Mouse (Mus musculus) limb, embryonic 12.5 days (tissue): ENCODE measurements around the gene Lrmp. TPM values are rescaled to one million over a fixed set of nuclear protein-coding genes. Genes with fewer than 3 reads are reported as not detected.

ENCODE experiments used
- ATAC-seq: fragments of 200-750 bp; cut with Nextera tagmentation; 2 replicates; pipeline ENCODE4 v1.8.0; 2017; ENCODE audit warnings: low read depth, moderate TSS enrichment; ENCODE audit not compliant: insufficient number of reproducible peaks, insufficient read depth, low FRiP score, low TSS enrichment
- H3K27ac ChIP-seq: fragments of 300-500 bp; sonication (generic); 2 replicates; pipeline ENCODE4 v1.5.1; 2016; ENCODE audit warnings: mild to moderate bottlenecking, moderate library complexity
- H3K27me3 ChIP-seq: fragments of 300-500 bp; sonication (generic); 2 replicates; pipeline ENCODE4 v1.6.1; 2016; ENCODE audit warnings: mild to moderate bottlenecking, moderate library complexity
- H3K36me3 ChIP-seq: fragments of 300-500 bp; sonication (generic); 2 replicates; pipeline ENCODE4 v1.6.1; 2016; ENCODE audit warnings: mild to moderate bottlenecking, moderate library complexity
- H3K4me1 ChIP-seq: fragments of 300-500 bp; sonication (generic); replicated peaks from 2 replicates; pipeline ENCODE4 v1.6.1; 2016
- H3K4me2 ChIP-seq: fragments of 300-500 bp; sonication (generic); 2 replicates; pipeline ENCODE4 v1.6.1; 2016; ENCODE audit warnings: mild to moderate bottlenecking, moderate library complexity
- H3K4me3 ChIP-seq: fragments of 300-500 bp; sonication (generic); replicated peaks from 2 replicates; pipeline ENCODE4 v1.5.1; 2016; ENCODE audit warnings: mild to moderate bottlenecking
- H3K9ac ChIP-seq: fragments of 300-500 bp; sonication (generic); replicated peaks from 2 replicates; pipeline ENCODE4 v1.6.1; 2016; ENCODE audit warnings: mild to moderate bottlenecking, moderate library complexity
- H3K9me3 ChIP-seq: fragments of 300-500 bp; sonication (generic); 2 replicates; pipeline ENCODE4 v1.6.1; 2016; ENCODE audit warnings: mild to moderate bottlenecking, moderate library complexity
- WGBS: fragments of 180-500 bp; shearing (Covaris S2); methylation state at CpG from one replicate; pipeline ENCODE4 v1.1.7; 2016; 5-methylcytosine and 5-hydroxymethylcytosine counted together
- polyA plus RNA-seq: library from polyadenylated mRNA; unstranded; fragments of >200 nt; fragmentation: Nextera tagmentation; extraction: Ambion mirVana; gene quantifications from 2 replicates; pipeline ENCODE4 v1.2.1, GENCODE M21; 2016

Gene Lrmp
- polyA plus RNA-seq, 1 experiment from 2014 or later, result 2.4 TPM

DNA sequence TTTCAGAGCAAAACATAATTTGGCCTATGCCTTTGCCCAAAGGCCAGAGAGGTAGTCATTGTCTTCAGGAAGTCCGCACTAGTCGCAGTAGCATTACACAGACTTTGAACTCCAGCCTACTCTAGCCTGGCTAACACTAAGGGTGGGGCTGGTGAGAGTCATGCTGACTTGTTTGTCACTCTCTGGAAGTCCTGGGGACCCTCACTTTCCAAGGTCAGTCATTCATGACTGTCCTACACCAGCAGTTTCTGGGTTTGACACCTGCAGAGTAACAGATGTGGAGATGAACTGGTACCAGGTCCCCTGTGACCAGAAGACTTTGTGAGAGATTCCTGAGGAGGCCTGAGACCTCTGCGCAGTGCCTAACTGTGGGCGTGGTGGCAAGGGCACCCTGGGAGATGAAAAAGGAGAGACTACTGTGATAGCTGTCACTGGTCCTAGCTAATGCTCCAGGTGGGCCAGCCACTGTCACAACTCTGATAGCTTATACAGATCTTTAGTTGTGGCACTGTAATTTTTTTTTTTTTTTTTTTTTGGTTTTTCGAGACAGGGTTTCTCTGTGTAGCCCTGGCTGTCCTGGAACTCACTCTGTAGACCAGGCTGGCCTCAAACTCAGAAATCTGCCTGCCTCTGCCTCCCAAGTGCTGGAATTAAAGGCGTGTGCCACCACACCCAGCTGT lies 9.2 kb upstream of the Lrmp start:
- Histone ChIP-seq H3K27me3 (no peaks in the 10 kb centered on the region), H3K4me1 (no peaks in the 10 kb centered on the region; the same call in 1 of the 2 replicates), H3K9ac (no peak overlapping the region), H3K4me3 (no peak overlapping the region), H3K4me2 (no peak overlapping the region), H3K36me3 (no peaks in the 10 kb centered on the region), H3K9me3 (no peaks in the 10 kb centered on the region), H3K27ac (no peak overlapping the region)
- no peak for ATAC-seq
- WGBS, result 86% methylated on average over 5 of the region's 6 CpGs

DNA sequence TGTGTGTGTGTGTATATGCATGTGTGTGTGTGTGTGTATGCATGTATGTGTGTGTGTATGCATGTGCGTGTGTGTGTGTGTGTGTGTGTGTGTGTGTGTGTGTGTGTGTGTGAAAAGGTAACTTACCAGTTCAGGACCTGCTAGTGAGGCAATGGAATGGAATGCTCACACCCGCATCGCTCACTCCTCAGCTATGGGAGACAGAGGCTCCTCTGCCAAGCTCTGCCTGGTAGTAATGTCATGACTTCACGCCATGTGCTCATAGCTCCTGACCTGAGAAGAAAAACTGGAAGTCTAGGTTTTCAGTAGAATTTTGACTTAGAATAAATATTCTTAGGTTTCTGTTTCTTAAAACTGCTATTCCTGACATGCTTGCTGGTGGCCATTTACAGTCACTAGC lies 4.7 kb upstream of the Lrmp start:
- Histone ChIP-seq H3K4me1 (no peaks in the 10 kb centered on the region), H3K36me3 (no peaks in the 10 kb centered on the region), H3K4me2 (no peak overlapping the region), H3K4me3 (no peak overlapping the region), H3K27me3 (no peaks in the 10 kb centered on the region), H3K9ac (no peak overlapping the region), H3K27ac (no peak overlapping the region), H3K9me3 (no peaks in the 10 kb centered on the region)
- no peak for ATAC-seq
- 89% methylated on average over 4 of the region's 4 CpGs for WGBS

DNA sequence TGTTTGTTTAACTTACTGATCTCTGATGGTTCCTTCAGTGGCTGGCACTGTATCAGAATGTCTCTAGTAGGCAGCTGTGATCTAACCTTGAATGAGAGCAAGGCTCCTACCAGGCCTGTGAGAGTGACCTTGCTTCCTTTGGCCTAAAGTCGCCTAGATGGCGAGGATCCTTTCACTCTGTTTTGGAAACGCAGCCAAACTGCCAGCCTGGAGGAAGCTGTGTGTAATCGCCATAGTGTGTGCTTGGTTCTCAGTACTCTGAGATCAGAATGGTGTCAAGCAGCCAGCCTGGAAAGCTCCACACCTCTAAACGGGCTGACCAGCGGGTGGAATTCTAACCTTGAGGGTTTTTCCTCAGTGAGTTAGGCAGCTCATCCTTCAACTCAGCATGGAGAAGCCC lies 2.6 kb upstream of the Lrmp start:
- Histone ChIP-seq H3K36me3 (no peaks in the 10 kb centered on the region), H3K9ac (no peak overlapping the region), H3K4me1 (peaks cover 10% of the 10 kb centered on the region), H3K27ac (no peak overlapping the region), H3K4me3 (no peak overlapping the region), H3K9me3 (no peaks in the 10 kb centered on the region), H3K4me2 (no peak overlapping the region), H3K27me3 (no peaks in the 10 kb centered on the region)
- no peak for ATAC-seq
- 60% methylated on average over 6 of the region's 6 CpGs for WGBS

DNA sequence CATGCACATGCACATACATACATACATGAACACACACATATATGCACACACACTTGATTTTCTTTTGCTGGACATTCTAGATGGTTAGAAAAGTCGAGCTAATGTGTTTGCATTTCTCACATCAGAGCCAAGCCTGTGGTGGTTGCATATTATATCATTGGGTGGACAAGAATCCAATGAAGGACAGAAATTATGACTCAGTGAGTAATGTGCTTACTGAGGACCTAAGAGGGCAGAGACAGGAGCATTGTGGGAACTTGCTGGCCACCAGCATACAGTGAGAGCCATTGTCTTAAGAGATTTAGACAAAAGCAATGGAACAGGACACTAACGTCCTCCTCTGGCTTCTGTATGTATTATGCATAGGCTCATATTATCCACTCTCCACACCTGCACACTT lies 892 bp upstream of the Lrmp start:
- Histone ChIP-seq H3K4me3 (no peak overlapping the region), H3K9ac (no peak overlapping the region), H3K36me3 (no peaks in the 10 kb centered on the region), H3K27me3 (no peaks in the 10 kb centered on the region), H3K4me2 (no peak overlapping the region), H3K9me3 (no peaks in the 10 kb centered on the region), H3K4me1 (peaks cover 10% of the 10 kb centered on the region), H3K27ac (no peak overlapping the region)
- no peak for ATAC-seq
- 75% methylated on average over 2 of the region's 2 CpGs for WGBS

DNA sequence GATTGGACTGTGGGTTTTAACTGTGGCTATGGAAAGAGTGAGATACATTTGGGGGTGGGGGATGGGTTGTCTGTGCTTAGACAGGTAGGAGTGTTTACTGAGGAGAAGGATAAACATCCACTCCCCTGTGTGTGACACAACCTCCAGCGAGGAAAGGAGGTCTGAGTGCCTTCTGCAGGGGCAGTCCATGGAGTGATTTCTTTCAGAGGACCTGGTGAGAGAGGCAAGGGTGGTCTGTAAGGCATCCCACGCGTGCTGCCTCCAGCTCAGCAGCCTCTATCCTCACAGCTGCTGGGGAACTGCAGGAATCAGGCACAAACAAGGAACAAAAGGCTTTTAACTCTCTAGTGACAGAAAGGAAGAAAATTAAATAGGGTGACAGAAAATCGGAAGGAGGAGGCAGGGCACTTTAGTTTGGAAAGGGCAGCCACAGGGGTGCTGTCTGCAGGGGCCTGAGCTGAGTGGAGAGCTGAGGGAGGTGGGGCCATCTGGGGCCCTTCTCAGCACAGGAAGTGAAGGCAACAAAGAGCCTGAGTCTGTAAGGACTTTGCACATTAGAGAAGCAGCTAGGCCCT lies 732 bp downstream of the Lrmp start:
- WGBS, result 8% methylated on average over 4 of the region's 4 CpGs
- H3K36me3 ChIP-seq, result no peaks in the 10 kb centered on the region
- H3K9ac ChIP-seq, result peak overlapping the region; percentile 35; the same call in 1 of the 2 replicates
- peak overlapping the region; percentile 19; the same call in 1 of the 2 replicates for H3K4me2 ChIP-seq
- no peaks in the 10 kb centered on the region; the same call in 1 of the 2 replicates for H3K27me3 ChIP-seq
- H3K27ac ChIP-seq, result peak overlapping the region; percentile 71
- no peak; the same call in 1 of the 2 replicates for ATAC-seq
- no peak overlapping the region for H3K4me3 ChIP-seq
- H3K4me1 ChIP-seq, result peaks cover 11% of the 10 kb centered on the region
- no peaks in the 10 kb centered on the region for H3K9me3 ChIP-seq

DNA sequence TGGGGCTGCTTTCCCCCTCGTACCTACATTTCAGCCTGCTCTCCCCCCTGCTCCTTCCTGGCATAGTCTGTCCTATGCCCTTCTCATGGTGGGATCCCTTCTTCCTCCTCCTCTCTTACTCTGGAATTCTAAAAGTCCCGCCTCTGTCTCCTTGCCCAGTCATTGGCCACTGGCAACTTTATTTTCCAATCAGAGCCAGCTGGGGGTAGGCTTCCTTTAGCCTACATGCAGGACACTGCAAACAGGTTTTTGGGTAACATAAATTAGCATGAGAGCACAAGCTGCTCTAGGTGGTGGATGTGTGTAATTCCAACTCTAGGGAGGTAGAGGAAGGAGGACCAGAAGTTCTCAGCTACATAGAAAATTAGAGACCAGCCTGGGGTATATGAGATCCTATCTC lies 4.6 kb downstream of the Lrmp start:
- H3K36me3 ChIP-seq, result no peaks in the 10 kb centered on the region
- H3K27ac ChIP-seq, result no peak overlapping the region
- ATAC-seq, result no peak
- no peaks in the 10 kb centered on the region; the same call in 1 of the 2 replicates for H3K27me3 ChIP-seq
- H3K4me3 ChIP-seq, result no peak overlapping the region
- no peak overlapping the region for H3K9ac ChIP-seq
- peaks cover 20% of the 10 kb centered on the region for H3K4me1 ChIP-seq
- H3K9me3 ChIP-seq, result no peaks in the 10 kb centered on the region
- WGBS, result 65% methylated on average over 2 of the region's 2 CpGs
- no peak overlapping the region for H3K4me2 ChIP-seq

DNA sequence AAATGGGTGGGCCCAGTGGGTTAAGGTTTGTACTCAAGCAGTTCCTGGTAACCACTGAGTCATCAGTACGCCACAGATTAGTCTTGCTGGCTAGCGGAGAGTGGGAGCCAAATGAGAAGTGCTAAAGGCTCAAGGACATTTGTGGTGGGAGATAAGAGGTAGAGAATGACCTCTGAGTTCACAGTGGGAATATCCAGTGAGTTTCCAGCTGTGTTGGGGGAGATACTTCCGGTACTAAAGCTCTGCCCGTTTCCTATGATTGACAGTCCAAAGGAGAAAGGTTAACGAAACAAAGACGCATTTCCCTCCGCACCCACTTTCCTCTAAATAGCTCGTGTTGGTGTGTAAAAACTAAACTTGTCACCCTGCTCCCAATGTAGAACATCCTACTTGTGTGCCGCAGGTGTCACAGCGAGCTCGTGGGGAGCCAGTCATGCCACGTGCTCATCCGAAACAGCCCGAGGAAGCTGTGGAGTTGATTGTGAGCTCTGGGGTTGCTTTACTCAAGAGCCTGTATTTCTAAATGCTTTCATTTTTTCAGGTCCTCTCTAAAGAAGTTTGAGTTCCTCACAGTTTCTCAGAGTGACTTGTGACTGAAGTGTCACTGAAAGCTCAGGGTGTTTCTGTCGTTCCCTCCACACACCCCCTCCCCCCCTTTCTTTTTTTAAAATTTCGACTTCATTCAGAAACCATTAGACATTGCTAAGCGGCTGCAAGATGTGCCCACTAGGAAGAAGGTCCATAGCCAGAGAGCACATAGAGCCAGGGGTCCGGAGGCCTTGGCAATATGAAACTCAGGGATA lies 5.5 kb downstream of the Lrmp start:
- no peak overlapping the region for H3K4me2 ChIP-seq
- whole genome bisulfite sequencing, result 42% methylated on average over 18 of the region's 18 CpGs
- no peak overlapping the region for H3K9ac ChIP-seq
- no peaks in the 10 kb centered on the region for H3K9me3 ChIP-seq
- ATAC-seq, result no peak
- no peaks in the 10 kb centered on the region for H3K36me3 ChIP-seq
- H3K4me1 ChIP-seq, result peaks cover 19% of the 10 kb centered on the region
- H3K4me3 ChIP-seq, result no peak overlapping the region
- no peak overlapping the region for H3K27ac ChIP-seq
- H3K27me3 ChIP-seq, result no peaks in the 10 kb centered on the region; the same call in 1 of the 2 replicates

DNA sequence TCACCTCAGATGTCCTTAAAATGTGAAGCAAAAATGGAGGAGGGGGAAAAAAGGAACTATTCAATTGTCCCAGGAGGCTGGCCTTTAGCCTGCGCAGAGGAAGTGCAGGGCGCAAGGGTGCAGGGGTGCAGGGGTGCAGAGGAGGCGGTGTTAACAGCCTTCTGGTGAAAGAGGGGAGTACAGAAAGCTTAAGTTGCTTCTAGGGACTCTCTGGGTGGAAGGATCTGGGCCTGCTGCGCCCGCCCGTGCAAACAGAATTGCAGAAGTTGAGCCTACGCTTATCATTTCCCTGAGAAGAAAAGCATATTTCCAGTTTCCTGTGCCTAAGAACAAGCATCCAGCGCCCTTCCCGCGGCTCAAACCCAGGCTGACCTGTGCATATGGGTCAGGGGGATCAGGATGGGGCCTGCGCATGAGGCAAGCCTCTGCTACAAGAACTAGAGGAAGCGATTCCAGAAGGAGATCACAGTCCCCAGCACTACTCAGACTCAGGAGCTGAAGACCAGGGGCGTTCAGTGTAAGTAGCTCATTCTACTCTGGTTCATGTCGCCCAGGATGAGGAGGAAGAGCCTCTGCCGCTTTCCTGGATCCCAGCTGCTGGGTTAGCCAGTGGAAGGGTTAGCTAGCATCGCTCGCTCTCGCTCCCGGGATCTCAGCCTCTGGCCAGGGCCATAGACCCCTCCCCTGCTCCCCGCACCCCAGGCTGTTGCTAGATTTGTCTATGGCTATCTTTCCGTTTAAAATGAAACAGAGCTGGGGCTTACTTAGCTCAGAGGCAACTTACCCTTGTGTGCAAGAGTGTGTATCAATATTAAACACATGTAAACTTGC lies 6.4 kb downstream of the Lrmp start:
- 52% methylated on average over 21 of the region's 21 CpGs for WGBS
- no peak overlapping the region for H3K4me2 ChIP-seq

DNA sequence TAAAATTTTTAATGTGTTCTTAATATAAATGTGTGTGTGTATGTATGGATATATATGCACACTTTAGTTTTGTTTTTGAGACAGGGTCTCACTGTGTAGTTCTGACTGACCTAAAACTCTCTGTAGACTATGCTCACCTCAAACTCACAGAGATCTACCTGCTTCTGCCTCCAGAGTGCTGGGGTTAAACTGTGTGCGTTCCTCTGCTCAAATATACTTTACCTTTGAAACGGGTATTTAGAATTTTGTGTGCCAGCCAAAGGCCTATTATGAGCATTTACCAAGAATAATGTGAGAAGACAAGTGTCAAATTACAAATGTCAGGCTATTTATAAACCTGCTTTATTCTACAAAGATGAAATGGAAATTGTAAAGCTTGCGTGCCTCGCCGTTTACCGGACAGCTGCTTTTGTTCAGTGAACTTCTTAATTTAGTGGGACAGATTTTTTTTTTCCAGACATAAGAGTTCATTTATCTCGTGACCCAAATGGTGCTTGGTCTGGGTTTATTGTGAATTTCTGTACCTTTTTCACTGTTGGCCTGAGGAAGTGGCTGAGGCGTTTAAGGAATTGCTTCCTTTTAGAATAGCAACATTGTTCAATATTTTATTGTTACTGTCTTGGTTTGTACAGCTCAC lies 7.1 kb downstream of the Lrmp start:
- Histone ChIP-seq H3K27me3 (no peaks in the 10 kb centered on the region; the same call in 1 of the 2 replicates), H3K4me2 (no peak overlapping the region), H3K4me3 (no peak overlapping the region), H3K4me1 (peaks cover 9% of the 10 kb centered on the region), H3K27ac (no peak overlapping the region), H3K9me3 (no peaks in the 10 kb centered on the region), H3K36me3 (no peaks in the 10 kb centered on the region), H3K9ac (no peak overlapping the region)
- 45% methylated on average over 8 of the region's 8 CpGs for WGBS
- ATAC-seq, result no peak

More for the DNA sequence above, 6.4 kb downstream of the Lrmp start:
- Histone ChIP-seq H3K36me3 (no peaks in the 10 kb centered on the region), H3K9me3 (no peaks in the 10 kb centered on the region), H3K4me3 (no peak overlapping the region), H3K9ac (no peak overlapping the region; the same call in 1 of the 2 replicates), H3K27me3 (no peaks in the 10 kb centered on the region; the same call in 1 of the 2 replicates), H3K4me1 (peaks cover 11% of the 10 kb centered on the region), H3K27ac (no peak overlapping the region)
- no peak for ATAC-seq

DNA sequence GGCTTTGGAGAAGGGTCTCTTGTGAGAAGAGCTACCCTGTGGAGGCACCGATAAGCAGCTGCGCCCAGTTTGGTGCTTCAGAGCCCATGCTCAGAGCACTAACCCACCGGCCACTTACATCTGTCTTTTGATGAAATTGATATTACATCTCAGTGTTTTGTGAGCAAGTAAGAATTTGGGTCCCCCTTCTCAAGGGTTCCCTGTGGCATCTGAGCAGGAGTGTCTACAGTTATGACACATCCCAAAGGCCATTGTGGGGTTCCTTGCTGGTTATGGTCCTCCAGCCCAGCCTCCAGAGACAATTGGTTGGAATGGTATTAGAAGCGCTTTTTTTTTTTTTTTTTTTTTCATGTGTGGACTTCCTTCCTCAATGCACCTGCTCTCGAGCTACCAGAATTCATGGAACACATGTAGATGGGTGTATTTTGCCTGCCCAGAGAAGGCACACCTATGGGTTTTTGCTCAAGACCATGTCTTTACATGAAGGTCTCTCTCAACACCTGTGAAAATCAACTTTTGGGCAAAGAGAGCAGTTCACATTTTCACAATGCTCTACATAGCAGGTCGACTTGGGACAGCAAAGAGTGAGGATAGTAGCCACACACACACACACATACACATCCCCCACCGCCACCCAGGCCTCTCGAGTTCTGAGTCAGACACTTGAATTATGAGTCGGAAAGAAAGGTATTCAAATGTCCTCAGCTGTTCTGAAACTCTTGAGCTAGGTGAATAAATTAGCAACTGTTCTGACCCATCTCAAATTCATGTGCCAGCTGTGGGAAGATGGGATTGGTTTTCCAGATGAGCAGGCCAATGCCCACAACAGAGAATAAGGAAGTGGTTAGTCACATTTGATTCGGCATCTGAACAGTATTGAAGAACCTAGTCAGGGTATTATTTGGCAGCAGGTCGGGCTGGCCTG lies 7.9 kb downstream of the Lrmp start:
- Histone ChIP-seq H3K27me3 (no peaks in the 10 kb centered on the region; the same call in 1 of the 2 replicates), H3K27ac (no peak overlapping the region), H3K36me3 (no peaks in the 10 kb centered on the region), H3K9me3 (no peaks in the 10 kb centered on the region), H3K4me2 (no peak overlapping the region), H3K4me3 (no peak overlapping the region), H3K9ac (no peak overlapping the region), H3K4me1 (peaks cover 9% of the 10 kb centered on the region)
- ATAC-seq, result no peak
- WGBS, result 79% methylated on average over 11 of the region's 11 CpGs
